Comparison of ENCODE assay signal across 13 mouse cellular contexts in genomic region chr3:107790227-107790626, GRCm38 (mm10).
"Had no signal": no experiment of that assay in that cellular context is flagged by ENCODE, and none has a peak within 500 bp of the region (broad histone marks: within the 10 kb centered on the region; RNA-seq: fewer than 3 reads in every experiment).

No protein-coding gene starts in this region.

- H3K27ac ChIP-seq: hindbrain, embryonic 12.5 days; neural tube, embryonic 12.5 days; stomach, embryonic 15.5 days had no signal

- H3K36me3 ChIP-seq: hindbrain, embryonic 12.5 days; limb, embryonic 10.5 days; neural tube, embryonic 12.5 days; stomach, embryonic 15.5 days had no signal

- H3K9ac ChIP-seq: hindbrain, embryonic 12.5 days; neural tube, embryonic 12.5 days; stomach, embryonic 15.5 days had no signal

- H3K4me2 ChIP-seq: hindbrain, embryonic 12.5 days; neural tube, embryonic 12.5 days; stomach, embryonic 15.5 days had no signal

- ATAC-seq: hindbrain, embryonic 16.5 days; inflammation-experienced regulatory T-cells, adult 6 months had no signal

- DNase-seq: kidney, adult 2 months; kidney, postnatal 25 days; layer of hippocampus, adult 9-11 months; lung, adult 18-20 months; midbrain, embryonic 14.5 days; thymus, adult 18-20 months; thymus, postnatal 25 days had no signal

- H3K27me3 ChIP-seq: hindbrain, embryonic 12.5 days; neural tube, embryonic 12.5 days; stomach, embryonic 15.5 days had no signal

- H3K9me3 ChIP-seq: hindbrain, embryonic 12.5 days; limb, embryonic 10.5 days; neural tube, embryonic 12.5 days; stomach, embryonic 15.5 days had no signal

- H3K4me3 ChIP-seq: hindbrain, embryonic 12.5 days; limb, embryonic 10.5 days; neural tube, embryonic 12.5 days; stomach, embryonic 15.5 days had no signal
